Mouse (Mus musculus): ENCODE data around the gene Rdm1. TPM values are rescaled to one million over a fixed set of nuclear protein-coding genes. Genes with fewer than 3 reads are reported as not detected.
"Not testable (repeated sequence)": the region's sequence is repeated elsewhere in the genome, so short reads cannot be mapped to it uniquely, and the experiment has no call there.

Gene Rdm1
- polyA plus RNA-seq, 1 experiment from 2014 or later = 24.8 TPM

GRCm38 (mm10) chr11:101620022-101620655, 6.9 kb upstream of the Rdm1 start:
- not testable (repeated sequence) for ATAC-seq
- peaks cover 23% of the 10 kb centered on the region for H3K4me1 ChIP-seq (replicated peaks)
- 91% methylated on average over 11 of the region's 11 CpGs for WGBS

GRCm38 (mm10) chr11:101626649-101626994, 373 bp upstream of the Rdm1 start:
- Histone ChIP-seq H3K27ac (peak overlapping the region; percentile 90; the same call in 1 of the 2 replicates), H3K36me3 (no peaks in the 10 kb centered on the region), H3K9ac (replicated peaks) (peak overlapping the region; percentile 60), H3K4me2 (replicated peaks) (peak overlapping the region; percentile 92), H3K4me1 (replicated peaks) (peaks cover 16% of the 10 kb centered on the region), H3K9me3 (no peaks in the 10 kb centered on the region), H3K27me3 (no peaks in the 10 kb centered on the region), H3K4me3 (replicated peaks) (peak overlapping the region; percentile 36)
- 5% methylated on average over 8 of the region's 8 CpGs for WGBS
- peak; percentile 49 for ATAC-seq

More at GRCm38 (mm10) chr11:101620022-101620655, 6.9 kb upstream of the Rdm1 start:
- H3K27me3 ChIP-seq; H3K9ac ChIP-seq (replicated peaks); H3K27ac ChIP-seq; H3K9me3 ChIP-seq; H3K4me2 ChIP-seq (replicated peaks); H3K4me3 ChIP-seq (replicated peaks); H3K36me3 ChIP-seq: not testable (repeated sequence)

- Histone ChIP-seq H3K4me1 (replicated peaks) (peaks cover 16% of the 10 kb centered on the region), H3K27me3 (no peaks in the 10 kb centered on the region), H3K4me2 (replicated peaks) (peak overlapping the region; percentile 92), H3K27ac (peak overlapping the region; percentile 90), H3K4me3 (replicated peaks) (peak overlapping the region; percentile 67), H3K9ac (replicated peaks) (peak overlapping the region; percentile 74), H3K9me3 (no peaks in the 10 kb centered on the region), H3K36me3 (no peaks in the 10 kb centered on the region)
- peak; percentile 59 for ATAC-seq
- WGBS = under 1% methylated on average over 33 of the region's 33 CpGs
Observed at GRCm38 (mm10) chr11:101627857-101628559, 1.0 kb downstream of the Rdm1 start.

DNA sequence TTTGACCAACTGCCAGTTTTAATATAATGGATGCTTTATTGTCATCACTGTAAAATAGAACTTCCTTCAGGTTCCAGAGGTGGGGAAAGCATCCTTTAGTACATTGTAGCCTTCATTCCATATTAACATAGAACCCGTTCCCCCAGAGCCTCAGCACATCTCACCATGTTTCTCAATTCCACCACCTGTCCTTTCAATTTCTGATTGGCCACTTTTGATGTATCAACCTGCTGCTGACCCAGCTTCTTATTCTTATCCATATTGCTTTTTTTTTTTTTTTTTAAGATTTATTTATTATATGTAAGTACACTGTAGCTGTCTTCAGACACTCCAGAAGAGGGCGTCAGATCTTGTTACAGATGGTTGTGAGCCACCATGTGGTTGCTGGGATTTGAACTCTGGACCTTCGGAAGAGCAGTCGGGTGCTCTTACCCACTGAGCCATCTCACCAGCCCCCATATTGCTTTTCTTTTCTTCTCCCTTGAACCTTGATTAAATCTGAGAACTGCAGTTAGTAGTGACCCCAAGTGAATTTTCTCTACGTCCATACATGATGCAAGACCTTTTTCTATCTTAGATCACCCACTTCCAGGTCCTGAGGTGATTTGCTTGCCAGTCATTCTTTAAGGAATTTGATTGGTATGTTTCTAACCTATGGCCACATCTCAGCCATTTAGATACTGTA, 1.9 kb downstream of the Rdm1 start:
- not testable (repeated sequence) for H3K27me3 ChIP-seq; H3K9ac ChIP-seq (replicated peaks); H3K36me3 ChIP-seq; ATAC-seq; H3K9me3 ChIP-seq; H3K27ac ChIP-seq
- 70% methylated on average over 4 of the region's 5 CpGs for WGBS
- Histone ChIP-seq H3K4me3 (replicated peaks) (peak overlapping the region; percentile 67; the same call in 1 of the 2 replicates), H3K4me1 (replicated peaks) (peaks cover 16% of the 10 kb centered on the region), H3K4me2 (replicated peaks) (peak overlapping the region; percentile 92)

- Histone ChIP-seq H3K4me2 (replicated peaks) (no peak overlapping the region), H3K27me3 (no peaks in the 10 kb centered on the region), H3K36me3 (peaks cover 6% of the 10 kb centered on the region; the same call in 1 of the 2 replicates), H3K9ac (replicated peaks) (no peak overlapping the region), H3K9me3 (no peaks in the 10 kb centered on the region), H3K4me1 (replicated peaks) (no peaks in the 10 kb centered on the region; the same call in 1 of the 2 replicates), H3K27ac (no peak overlapping the region), H3K4me3 (replicated peaks) (no peak overlapping the region)
- no peak for ATAC-seq
- WGBS = 82% methylated on average over 10 of the region's 10 CpGs
Observed at GRCm38 (mm10) chr11:101635660-101636059, 8.7 kb downstream of the Rdm1 start.

DNA sequence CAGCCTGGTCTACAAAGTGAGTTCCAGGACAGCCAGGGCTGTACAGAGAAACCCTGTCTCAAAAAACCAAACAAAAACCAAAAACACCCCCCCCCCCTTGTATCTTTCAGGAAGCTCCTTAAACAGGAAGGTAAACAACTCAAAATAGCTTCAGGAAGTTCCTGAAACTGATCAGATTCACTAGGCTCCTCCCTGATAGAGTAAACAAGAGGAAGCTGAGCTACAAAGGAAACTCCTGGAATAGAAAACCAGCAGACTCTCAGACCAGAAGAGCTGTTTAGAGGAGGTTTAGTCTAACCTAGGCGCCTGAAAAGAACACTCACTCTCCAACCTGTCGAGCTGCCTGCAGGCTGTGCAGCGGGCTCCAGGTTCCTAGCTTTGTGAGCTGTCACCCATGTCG, 12.8 kb downstream of the Rdm1 start:
- Histone ChIP-seq H3K4me1 (replicated peaks) (peaks cover 13% of the 10 kb centered on the region; the same call in 1 of the 2 replicates), H3K4me3 (replicated peaks) (no peak overlapping the region), H3K9ac (replicated peaks) (no peak overlapping the region), H3K27ac (no peak overlapping the region), H3K36me3 (peaks cover 4% of the 10 kb centered on the region; the same call in 1 of the 2 replicates), H3K9me3 (no peaks in the 10 kb centered on the region), H3K4me2 (replicated peaks) (no peak overlapping the region), H3K27me3 (no peaks in the 10 kb centered on the region)
- no peak for ATAC-seq
- WGBS = 91% methylated on average over 4 of the region's 4 CpGs

GRCm38 (mm10) chr11:101640857-101641709, 14.1 kb downstream of the Rdm1 start:
- Histone ChIP-seq H3K27ac (peak overlapping the region; percentile 85), H3K4me3 (replicated peaks) (peak overlapping the region; percentile 35), H3K4me2 (replicated peaks) (peak overlapping the region; percentile 52), H3K4me1 (replicated peaks) (peaks cover 13% of the 10 kb centered on the region; the same call in 1 of the 2 replicates), H3K9ac (replicated peaks) (peak overlapping the region; percentile 62)
- not testable (repeated sequence) for H3K9me3 ChIP-seq, H3K27me3 ChIP-seq, H3K36me3 ChIP-seq
- ATAC-seq = peak; percentile 82
- 5% methylated on average over 53 of the region's 53 CpGs for WGBS

DNA sequence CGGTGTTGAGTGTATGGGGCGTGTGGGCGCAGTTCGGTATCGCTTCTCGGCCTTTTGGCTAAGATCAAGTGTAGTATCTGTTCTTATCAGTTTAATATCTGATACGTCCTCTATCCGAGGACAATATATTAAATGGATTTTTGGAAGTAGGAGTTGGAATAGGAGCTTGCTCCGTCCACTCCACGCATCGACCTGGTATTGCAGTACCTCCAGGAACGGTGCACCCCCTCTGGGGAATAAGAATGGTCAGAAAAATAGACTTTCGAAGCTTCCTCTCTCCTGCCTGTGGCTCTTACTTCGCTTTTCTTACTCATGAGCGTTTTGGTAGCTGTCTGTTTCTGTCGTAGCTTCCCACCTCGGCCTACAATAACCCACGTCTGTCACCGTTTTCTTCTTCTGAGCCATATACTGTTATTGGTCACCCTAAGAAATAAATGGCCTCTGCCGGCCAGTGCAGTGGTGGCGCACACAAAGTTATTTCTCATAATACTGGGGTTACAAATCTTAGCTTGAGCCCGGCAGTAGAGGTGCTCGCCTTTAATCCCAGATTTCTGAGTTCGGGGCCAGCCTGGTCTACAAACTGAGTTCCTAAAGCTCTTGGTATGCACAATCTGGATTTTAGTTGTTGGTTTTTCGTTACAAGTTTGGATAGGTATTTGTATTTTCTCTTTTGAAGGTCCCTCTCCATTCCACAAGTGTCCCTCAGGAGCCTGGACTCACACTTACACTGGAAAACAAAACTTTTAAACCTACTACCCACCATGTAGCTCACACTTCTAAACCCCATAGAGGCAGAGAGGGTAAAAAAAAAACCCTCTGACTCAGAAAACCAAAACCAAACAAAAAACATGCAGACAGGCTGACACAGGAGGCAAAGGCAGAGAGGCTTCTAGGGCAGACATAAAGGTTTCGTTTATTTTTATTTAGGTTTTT, 15.0 kb downstream of the Rdm1 start:
- peak; percentile 82 for ATAC-seq

DNA sequence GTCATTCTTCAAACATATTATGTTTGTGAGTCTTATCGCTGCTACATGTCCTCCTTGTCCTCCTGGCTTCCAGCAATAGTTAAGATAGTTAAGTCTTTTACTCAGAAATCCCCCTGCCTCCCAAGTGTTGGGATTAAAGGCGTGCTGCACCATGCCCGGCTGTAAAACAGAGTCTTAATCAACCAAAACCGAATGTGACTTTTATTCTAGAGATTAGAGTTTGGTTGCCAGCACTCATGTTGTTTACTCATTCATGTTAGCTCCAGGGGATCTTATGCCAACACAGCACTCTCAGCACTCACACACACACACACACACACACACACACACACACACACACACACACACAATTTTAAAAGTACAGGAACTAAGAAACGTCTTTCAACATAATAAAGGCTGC, 15.9 kb downstream of the Rdm1 start:
- no peak overlapping the region for H3K9ac ChIP-seq (replicated peaks)
- ATAC-seq = no peak
- H3K9me3 ChIP-seq = no peaks in the 10 kb centered on the region
- H3K4me2 ChIP-seq (replicated peaks) = no peak overlapping the region
- H3K27me3 ChIP-seq = no peaks in the 10 kb centered on the region
- WGBS = 47% methylated on average over 5 of the region's 5 CpGs
- H3K36me3 ChIP-seq = no peaks in the 10 kb centered on the region
- H3K27ac ChIP-seq = no peak overlapping the region
- peaks cover 17% of the 10 kb centered on the region; the same call in 1 of the 2 replicates for H3K4me1 ChIP-seq (replicated peaks)
- H3K4me3 ChIP-seq (replicated peaks) = no peak overlapping the region

More for the DNA sequence above, 15.0 kb downstream of the Rdm1 start:
- Histone ChIP-seq H3K4me2 (replicated peaks) (peak overlapping the region; percentile 52), H3K4me1 (replicated peaks) (peaks cover 17% of the 10 kb centered on the region; the same call in 1 of the 2 replicates), H3K27ac (peak overlapping the region; percentile 85), H3K4me3 (replicated peaks) (peak overlapping the region; percentile 35)
- not testable (repeated sequence) for H3K9ac ChIP-seq (replicated peaks); H3K36me3 ChIP-seq; H3K27me3 ChIP-seq; H3K9me3 ChIP-seq
- WGBS = 5% methylated on average over 14 of the region's 26 CpGs

GRCm38 (mm10) chr11:101644591-101644990, 17.6 kb downstream of the Rdm1 start:
- H3K27ac ChIP-seq = peak overlapping the region; percentile 68; the same call in 1 of the 2 replicates
- no peak for ATAC-seq
- 60% methylated on average over 3 of the region's 3 CpGs for WGBS
- no peak overlapping the region for H3K4me2 ChIP-seq (replicated peaks)
- H3K27me3 ChIP-seq = no peaks in the 10 kb centered on the region
- H3K4me3 ChIP-seq (replicated peaks) = no peak overlapping the region
- peaks cover 17% of the 10 kb centered on the region; the same call in 1 of the 2 replicates for H3K4me1 ChIP-seq (replicated peaks)
- H3K9me3 ChIP-seq = no peaks in the 10 kb centered on the region
- no peaks in the 10 kb centered on the region for H3K36me3 ChIP-seq
- no peak overlapping the region for H3K9ac ChIP-seq (replicated peaks)

- not testable (repeated sequence) for H3K9me3 ChIP-seq; H3K27me3 ChIP-seq; H3K9ac ChIP-seq (replicated peaks); H3K36me3 ChIP-seq; ATAC-seq; H3K4me3 ChIP-seq (replicated peaks); H3K4me2 ChIP-seq (replicated peaks)
- WGBS = 3% methylated on average over 4 of the region's 4 CpGs
- peaks cover 17% of the 10 kb centered on the region; the same call in 1 of the 2 replicates for H3K4me1 ChIP-seq (replicated peaks)
- H3K27ac ChIP-seq = peak overlapping the region; percentile 68
Observed at GRCm38 (mm10) chr11:101645043-101645410, 18.0 kb downstream of the Rdm1 start.

Measured in midbrain, embryonic 13.5 days (tissue).